Mouse (Mus musculus) embryo, embryonic 10 days (tissue): ENCODE data around the gene Gdpd1.
"Not testable (repeated sequence)": the region's sequence is repeated elsewhere in the genome, so short reads cannot be mapped to it uniquely, and the experiment has no call there.

Experiments used
- DNase-seq: peaks from one replicate; pipeline ENCODE4 v3.0.0-alpha.2; 2015; ENCODE audit warnings: low spot score

Gdpd1 gene

DNA sequence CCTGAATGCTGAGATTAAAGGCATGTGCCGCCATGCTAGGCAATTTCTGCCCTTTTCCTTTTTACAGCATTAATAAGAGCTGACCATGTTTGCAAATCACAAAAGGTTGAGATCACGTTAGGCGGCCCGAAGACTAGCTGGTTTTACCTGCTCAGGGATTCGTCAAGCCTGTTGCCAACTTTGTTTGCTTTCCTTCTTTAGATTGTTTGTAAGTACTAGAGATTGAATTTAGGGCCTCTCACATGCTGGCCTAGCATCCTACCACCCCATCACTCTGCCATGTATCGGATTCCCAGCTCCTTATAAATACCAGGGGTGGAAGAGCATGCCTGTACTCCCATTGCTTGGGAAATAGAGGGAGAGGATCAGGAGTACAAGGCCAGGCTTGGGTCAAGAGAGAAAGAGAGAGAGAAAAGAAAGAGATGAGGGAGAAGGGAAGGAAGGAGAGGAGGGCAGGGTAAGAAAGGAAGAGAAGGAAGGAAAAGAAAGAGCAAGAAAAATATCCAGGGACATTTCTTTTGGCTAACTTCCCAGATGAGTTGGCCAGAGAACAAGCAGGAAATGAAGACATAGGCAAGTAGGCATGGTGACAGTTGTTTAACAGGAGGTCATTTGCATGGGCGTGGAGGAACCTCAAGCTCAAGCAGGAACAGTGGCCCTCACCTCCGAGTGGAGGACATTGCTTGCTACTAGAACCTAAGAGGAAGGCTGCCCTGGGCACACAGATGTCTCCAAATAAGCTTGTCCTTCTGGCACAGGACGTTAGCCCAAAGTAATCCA, 47.6 kb downstream of the Gdpd1 start:
- no peak for DNase-seq

DNA sequence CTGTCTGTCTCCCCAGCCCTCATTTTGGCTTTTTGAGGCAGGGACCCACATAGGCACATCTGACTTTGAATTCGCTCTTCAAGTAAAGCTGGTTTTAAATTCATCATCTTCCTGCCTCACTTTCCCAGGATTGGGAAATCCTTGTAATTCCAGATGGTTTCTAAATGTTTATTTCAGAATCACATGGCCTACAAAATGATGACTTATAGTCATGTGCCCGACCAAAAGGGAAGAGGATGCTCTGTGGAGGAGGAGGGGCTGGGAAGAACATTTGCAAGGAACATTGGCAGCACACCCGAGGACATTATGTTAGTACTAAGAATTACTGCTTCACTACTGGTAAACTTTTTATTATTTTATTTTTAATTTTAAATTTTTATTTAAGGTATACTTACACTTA, 48.5 kb downstream of the Gdpd1 start:
- DNase-seq: no peak

DNA sequence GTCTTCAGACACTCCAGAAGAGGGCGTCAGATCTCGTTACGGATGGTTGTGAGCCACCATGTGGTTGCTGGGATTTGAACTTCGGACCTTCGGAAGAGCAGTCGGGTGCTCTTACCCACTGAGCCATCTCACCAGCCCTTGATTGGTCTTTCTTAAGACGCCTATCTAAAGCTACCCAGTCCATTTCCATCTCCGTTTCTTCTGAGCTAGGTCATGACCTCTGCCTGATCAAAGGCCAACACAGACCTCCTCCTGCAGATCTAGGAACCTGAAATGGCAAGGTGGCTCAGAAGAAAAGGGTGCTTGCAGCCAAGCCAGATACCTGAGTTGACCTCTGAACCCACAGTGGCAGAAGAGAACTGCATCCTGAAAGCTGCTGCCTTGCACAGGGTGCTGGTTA, 50.6 kb downstream of the Gdpd1 start:
- not testable (repeated sequence) for DNase-seq

DNA sequence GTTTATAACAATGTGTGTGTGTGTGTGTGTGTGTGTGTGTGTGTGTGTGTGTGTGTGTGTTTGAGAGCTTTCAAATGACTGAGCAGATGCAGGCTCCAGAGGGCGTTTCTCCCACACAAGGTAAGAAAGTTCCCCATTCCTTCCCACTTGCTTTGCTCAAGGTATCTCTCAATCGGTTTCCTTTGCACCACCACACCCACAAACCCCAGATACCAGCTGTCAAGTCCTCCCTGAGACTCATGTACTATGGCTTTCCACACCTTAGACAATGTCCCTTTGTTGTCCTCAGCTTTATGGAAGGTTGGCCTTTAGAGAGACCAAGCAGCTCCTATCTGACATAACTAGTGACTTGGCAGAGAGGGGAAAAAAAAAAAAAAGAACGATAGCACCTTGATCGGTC, 51.1 kb downstream of the Gdpd1 start:
- no peak for DNase-seq

DNA sequence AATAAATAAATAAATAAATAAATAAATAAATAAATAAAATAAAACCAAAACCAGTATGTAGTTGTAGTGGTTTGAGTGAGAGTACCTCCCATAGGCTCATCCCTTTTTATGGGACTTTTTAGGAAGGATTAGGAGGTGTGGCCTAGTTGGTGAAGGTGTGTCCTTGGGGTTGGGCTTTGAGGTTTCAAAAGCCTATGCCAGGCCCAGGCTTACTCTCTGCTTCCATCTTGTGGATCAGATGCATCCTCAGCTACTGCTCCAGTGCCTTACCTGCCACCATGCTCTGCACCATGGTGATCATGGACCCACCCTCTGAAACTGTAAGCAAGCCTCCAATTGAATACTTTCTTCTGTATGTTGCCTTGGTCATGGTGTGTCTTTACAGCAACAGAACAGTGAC, 52.3 kb downstream of the Gdpd1 start:
- DNase-seq: no peak

DNA sequence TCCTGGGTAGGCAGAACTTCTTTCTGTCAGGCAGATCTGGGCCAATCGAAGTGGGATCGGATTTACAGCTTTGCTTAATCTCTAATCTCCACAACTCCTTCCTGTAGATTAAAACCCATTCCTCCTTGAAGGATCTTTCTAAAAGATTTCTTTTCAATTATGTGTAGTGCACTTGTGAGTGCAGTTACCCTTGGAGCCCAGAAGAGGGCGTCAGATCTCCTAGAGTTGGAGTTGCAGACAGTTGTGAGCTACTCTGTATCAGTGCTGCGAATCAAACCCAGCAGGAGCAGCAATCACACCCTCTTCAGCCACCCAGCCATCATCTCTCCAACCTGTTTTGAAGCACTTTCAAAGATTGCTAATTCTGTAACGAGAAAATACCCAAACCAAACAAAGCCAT, 53.4 kb downstream of the Gdpd1 start:
- DNase-seq: no peak

DNA sequence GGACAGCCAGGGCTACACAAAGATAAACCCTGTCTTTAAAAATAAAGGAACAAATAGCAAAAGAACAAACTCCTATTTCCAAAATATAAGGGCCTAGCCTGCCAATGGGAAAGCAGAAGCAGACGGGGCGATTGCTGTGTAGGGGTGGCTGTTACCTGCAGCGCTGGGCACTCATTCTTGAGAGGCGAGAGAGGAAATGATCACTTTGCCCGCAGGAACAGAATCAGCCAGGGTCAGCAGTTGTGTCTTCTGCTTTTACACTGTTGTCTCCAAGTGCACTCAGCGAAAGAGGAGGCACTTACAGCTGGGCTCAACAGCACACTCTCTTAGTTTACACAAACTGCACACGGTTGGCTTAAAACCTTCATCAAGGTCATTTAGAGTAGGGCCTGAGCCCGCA, 54.4 kb downstream of the Gdpd1 start:
- no peak for DNase-seq

DNA sequence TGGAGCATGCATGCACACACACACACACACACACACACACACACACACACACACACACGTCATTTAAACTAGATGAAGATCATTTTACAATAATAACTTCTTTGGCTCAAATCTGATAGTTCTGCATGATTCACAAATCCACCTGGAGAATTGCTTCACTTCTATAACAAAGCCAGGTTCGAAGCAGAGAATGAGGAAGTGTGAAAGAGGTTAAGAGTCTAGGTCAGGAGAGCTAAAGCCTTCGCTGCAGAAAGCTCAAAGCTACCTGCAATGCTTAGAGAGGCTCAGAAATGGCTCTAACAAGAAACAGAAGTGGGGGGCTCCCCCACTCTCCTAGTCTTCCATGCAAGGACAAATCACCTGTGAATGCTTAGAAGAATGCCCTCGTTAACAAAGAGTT, 55.8 kb downstream of the Gdpd1 start:
- no peak for DNase-seq

DNA sequence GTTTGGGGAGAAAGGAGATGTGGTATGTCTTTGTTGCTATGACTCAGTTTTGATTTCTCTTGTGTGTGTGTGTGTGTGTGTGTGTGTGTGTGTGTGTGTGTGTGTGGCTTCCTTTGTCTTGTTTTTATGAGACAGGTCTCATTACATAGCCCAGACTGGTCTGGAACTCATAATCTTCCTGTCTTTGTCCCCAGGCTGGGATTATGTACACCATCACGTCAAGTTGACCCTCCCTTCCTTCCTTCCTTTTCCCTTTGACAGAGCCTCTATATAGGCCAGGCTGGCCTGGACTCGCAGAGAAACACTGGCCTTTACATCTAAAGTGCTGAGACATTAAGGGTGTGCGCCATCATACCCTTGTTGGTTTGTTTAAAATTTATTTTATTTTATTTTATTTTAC, 58.2 kb downstream of the Gdpd1 start:
- DNase-seq: no peak

DNA sequence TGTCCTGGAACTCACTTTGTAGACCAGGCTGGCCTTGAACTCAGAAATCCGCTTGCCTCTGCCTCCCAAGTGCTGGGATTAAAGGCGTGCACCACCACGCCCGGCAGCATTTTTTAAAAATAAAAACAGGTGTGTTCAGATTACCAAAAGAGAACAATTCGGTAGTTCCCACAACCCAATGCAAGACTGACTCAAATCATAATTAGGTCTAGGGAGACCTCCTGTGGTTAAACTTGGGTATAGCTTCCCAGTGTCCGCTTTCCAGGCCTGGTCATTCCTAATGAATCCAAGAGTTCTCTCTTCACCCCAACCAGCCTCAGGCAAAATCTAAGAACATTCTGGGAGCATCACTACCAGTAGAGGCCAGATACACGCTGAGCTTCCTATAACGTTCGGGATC, 63.4 kb downstream of the Gdpd1 start:
- peak; percentile 81 for DNase-seq

DNA sequence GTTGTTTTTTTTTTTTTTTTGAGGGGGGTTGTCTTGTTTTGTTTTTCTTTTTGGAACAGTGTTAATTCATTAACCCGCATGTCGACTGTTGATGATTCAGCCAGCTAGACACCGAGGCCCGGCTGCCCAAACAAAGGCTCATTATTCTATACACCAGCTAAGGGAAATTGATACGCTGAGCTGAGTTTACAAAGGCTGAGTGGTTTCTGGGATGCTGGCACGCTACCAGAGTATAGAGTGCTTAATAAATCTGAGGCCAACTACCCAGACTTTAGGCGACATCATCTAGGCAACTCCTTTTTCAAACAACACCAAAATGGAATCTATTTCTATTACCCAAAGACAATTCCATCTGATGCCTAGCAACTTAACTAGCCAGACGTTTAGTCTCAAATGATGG, 66.5 kb downstream of the Gdpd1 start:
- DNase-seq: no peak

DNA sequence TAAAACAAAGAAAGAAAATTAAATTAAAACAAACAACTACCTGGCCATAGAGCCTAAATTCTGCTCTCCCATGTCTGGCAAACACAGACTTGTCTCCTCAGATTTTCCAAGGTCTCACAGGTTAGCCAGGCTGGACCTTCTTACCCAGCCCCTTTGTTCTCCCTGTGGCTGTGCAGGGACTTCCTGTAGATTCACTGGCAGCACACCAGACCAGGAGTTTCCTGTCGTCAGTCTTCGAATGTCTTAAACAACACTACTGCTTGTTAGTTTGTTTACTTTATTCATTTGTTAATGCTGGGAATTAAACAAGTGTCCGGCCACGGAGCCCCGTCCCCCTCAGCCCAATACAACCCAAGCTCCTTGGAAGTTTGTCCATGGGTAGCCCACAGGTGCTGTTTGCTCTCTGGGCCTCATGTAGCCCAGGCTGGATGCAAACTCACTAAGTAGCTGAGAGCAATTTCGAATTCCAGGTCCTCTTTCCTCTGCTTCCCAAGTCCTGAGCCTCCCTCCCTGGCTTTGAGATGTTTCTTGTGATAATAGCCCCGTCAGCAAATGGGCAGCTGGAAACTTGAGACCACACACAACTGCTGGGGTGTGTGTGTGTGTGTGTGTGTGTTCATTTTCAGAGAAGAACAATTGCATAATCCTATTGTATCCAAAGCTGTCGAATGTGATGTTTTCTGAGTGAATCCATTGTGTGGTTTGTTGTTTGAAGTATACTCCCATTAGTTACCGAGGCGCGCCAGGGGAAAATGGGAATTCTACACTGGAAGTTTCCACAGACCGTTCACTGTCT, 68.7 kb downstream of the Gdpd1 start:
- no peak for DNase-seq

DNA sequence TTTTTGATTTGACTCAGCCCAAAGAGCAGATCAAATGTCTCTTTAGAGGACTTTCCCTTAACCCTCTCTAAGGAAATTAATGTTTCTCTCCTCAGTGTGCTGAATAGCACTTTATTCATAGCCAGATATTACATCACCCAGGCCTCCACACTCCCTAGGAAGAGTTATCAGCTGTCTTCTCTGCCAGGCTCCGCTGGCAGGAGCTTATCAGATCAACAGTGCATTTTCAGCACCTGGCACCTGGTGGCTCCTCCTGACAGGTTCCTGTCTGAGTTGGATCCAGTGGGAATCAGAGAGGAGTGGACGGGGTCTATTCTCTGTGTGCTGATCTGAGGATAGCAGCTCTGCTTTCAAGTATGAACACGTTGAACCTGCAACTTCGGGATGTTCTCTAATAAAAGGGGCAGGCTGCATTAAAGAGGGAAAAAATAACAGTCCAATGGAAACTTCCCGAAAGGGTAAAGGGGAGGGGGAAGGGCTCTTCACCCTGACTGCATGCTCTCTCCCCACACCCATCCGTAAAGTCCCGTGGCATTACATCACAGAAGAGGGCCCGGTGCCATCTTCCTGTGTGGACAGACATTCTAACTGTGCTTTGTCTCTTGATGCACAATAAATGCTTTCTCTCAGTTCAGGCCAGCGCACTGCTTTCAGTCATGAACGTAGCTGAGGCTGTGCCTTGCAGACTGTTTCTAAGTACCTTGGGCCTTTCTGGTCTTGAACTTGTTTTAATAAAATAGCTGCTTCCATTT, 71.6 kb downstream of the Gdpd1 start:
- DNase-seq: no peak

DNA sequence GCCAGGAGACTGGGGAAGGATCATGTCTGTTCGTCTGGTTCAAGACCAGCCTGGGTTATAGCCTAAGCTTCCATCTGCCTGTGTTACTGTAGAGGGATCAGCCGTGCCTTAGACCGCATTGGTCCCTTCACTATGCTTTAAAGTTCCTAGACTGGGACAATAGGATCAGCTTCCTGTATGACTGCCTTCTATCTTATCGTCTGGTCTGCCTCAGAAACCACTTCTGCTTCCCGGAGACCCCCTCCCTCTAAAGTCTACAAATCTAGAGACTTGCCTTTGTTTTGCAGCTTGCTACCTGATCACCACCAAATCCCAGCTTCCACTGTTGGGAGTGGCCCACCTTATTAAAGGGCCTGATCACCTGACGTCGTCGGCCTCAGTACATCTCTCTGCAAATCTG, 72.6 kb downstream of the Gdpd1 start:
- DNase-seq: no peak

DNA sequence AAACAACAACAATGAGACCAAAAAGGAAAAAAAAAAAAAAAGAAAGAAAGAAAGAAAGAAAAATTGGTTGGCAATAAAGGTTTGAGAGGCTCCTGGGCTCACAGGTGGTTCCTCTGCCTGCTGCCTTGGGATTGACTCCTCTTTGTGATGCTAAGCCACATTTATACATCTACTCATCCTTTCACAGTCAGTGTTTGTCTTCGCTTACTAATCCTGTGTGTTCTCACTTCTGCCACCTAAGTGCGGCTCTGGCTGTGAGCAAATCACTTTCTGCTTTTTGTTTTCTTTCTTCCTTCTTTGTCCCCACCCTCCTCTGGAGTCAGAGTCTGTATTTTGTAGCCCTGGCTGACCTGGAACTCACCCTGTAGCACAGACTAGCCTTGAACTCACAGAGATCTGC, 77.6 kb downstream of the Gdpd1 start:
- DNase-seq: no peak

DNA sequence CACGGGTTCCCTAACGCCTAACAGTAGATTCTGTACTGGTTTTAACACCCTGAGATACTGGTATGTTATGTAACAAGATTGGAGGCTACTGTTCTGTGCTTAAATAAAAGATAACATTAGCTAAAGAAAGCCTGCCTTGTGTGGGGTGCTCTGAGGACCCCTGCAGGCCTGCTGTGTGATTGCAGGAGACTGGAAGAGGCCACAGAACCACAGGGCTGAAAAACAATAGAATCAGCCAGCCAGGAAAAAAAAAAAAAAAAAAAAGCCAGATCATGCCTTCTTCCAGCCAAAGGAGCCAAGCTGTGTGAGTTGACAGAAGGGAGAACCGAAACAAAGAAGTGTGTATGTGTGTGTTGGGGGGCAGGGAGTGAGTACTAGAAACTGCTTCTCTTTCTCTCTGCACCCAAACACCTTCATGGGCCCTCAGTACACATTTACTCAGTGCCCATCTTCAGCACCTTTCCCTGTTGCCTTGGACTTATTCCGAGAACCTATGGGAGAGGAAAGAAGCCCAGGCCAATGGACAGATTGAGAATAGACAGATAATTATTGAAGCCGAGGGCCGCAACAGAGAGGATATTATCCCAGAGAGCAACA, 78.1 kb downstream of the Gdpd1 start:
- DNase-seq: peak; percentile 66

DNA sequence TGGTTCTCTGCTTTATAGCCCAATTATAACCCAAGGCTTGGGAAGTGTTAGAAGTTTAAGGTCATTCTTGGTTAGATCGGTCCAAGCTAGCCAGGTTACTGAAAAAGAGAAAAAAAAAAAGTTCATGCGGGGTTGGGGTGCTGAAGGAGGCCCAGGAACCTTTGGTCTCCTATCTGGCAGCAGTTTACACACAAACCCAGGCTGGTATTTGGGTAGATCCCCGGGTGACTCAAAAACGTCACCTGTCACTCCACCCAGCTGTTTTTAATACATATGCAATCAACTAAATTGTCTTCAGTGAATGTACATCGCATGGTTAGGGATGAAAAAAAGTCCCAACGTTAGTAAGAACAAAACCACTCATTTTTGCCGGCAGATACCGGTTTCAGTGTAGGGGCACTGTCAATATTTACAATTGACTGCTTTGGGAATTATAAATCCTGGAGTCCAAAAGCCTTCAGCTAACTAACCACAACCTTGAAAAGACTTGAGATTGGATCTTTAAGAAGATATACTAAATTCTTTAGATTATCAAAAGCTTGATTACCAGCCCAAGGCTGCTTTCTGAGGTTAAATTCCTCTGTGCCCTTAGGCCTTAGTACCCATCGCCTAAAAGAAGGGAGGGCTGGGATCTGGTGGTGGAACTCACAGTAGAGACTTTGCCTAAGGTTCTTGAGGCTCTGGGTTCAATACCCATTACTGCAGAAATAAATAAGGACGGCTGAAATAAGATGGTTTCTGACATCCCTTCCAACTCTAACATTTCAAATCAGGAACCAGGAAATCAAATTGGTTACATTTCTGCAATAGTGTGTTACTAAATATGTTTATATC, 78.9 kb downstream of the Gdpd1 start:
- DNase-seq: no peak

DNA sequence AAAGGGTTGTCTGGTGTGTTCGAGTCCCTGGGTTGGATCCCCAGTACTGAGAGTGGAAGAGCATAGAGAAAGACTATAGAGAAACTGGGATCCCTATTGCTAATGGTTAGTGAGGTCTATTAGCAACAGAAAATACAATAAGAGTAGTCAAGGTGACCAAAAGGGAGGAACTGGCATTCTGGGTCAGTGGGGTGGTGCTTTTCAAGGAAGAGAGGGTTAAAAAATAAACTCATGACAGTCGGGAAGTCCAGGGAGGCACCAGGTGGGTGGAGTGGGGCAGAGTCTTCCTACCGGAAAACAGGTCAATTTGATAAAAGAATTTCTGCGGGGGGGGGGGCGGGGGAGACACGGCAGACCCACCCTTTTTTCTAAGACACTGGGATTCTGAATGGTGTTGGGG, 79.5 kb downstream of the Gdpd1 start:
- DNase-seq: no peak

DNA sequence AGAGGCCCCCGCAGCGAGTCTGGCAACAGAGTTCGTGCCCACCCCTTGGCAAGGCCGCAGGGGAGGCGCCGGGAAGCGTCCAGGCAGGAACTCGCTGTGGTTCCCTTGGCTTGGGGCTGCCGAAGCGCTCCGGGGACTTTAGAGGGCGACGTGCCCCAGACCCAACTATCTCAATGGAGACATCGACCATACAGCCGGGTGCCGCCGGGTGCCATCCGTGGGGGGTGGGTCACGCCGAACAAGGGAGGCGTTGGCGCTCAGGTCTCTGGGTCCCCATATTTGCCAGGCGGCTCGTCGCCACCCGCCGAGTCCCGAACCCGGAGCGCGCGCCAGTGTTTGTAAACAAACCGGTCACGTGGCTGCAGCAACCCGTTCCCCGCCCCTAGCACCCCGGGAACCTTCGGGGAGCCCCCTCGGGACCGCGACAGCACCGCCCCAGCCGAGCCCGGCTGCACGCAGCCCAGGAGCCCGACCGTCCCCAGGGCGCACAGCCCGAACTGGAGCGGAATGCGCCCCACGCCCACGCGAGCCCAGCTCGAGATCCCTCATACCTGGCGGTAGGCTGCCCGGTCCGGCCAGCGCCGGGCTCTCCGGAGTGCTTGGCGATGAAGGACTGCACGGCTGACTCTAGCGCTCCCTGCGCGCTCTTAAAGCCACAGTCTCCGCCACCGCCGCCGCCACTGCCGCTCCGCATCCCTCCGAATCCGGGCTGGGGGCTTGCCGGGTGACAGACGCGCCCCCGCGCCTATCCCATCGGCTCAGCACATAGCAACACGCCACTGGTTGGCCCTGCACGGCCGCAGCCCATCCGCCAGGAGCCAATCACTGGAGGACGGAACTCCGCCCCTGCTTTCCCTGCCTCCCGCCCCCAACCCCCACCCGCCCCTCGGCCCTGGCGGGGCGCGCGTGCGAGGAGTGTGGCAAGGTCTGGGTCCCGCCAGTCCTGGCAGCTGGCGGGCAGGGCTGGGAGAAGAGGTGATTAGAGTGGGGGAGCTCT, 80.5 kb downstream of the Gdpd1 start, which contains the start of gene Ypel2:
Gene Ypel2 (minus strand): TSS at position 667 of the 997 bp plus-strand sequence.
- peak; percentile 97 for DNase-seq

DNA sequence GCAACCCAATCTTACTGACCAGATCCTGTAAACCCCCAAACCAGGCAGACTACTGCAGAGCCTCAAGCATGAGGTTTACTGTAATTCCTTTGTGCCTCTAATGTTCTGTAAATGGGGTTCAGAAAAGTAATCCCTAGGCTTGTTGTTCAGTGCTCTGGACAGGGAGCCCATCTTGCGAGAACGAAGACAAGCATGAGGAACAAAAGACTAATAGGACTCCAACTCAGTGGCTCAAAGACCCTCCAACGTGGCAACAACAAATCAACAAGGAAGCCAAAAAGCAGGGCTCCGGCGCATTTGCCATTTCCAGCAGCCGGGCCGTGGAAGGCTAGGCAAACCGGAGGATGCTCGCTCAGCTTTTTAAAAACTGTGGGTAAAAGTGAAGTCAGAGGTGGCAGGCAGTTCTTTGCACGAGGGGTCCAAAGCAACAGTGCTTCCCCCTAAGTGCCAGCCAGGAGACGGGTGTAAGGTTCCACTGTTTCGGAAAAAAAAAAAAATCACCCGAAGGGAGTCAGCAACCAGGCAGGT, 81.3 kb downstream of the Gdpd1 start:
- no peak for DNase-seq
